Mouse (Mus musculus) limb, embryonic 13.5 days (tissue): ENCODE data around the gene Arhgap22. TPM values are rescaled to one million over a fixed set of nuclear protein-coding genes. Genes with fewer than 3 reads are reported as not detected.

Experiments used
- ATAC-seq: fragments of 200-750 bp; cut with Nextera tagmentation; 2 replicates; pipeline ENCODE4 v1.8.0; 2017; ENCODE audit warnings: low read depth, moderate number of reproducible peaks, moderate TSS enrichment; ENCODE audit not compliant: low FRiP score
- H3K27ac ChIP-seq: fragments of 300-500 bp; sonication (generic); 2 replicates; pipeline ENCODE4 v1.5.1; 2015; ENCODE audit warnings: inconsistent platforms, mild to moderate bottlenecking, moderate library complexity
- H3K27me3 ChIP-seq: fragments of 300-500 bp; sonication (generic); 2 replicates; pipeline ENCODE4 v1.6.1; 2015; ENCODE audit warnings: mild to moderate bottlenecking, inconsistent platforms
- H3K36me3 ChIP-seq: fragments of 300-500 bp; sonication (generic); 2 replicates; pipeline ENCODE4 v1.6.1; 2015; ENCODE audit warnings: inconsistent platforms, mild to moderate bottlenecking, moderate library complexity
- H3K4me1 ChIP-seq: fragments of 300-500 bp; sonication (generic); 2 replicates; pipeline ENCODE4 v1.6.1; 2015; ENCODE audit warnings: inconsistent platforms
- H3K4me2 ChIP-seq: fragments of 300-500 bp; sonication (generic); replicated peaks from 2 replicates; pipeline ENCODE4 v1.6.1; 2015; ENCODE audit warnings: inconsistent platforms, mild to moderate bottlenecking, moderate library complexity
- H3K4me3 ChIP-seq: fragments of 300-500 bp; sonication (generic); 2 replicates; pipeline ENCODE4 v1.5.1; 2015; ENCODE audit warnings: moderate library complexity, mild to moderate bottlenecking, inconsistent platforms
- H3K9ac ChIP-seq: fragments of 300-500 bp; sonication (generic); 2 replicates; pipeline ENCODE4 v1.6.1; 2015; ENCODE audit warnings: mild to moderate bottlenecking, inconsistent platforms
- H3K9me3 ChIP-seq: fragments of 300-500 bp; sonication (generic); 2 replicates; pipeline ENCODE4 v1.6.1; 2016; ENCODE audit warnings: inconsistent platforms
- WGBS: fragments of 180-500 bp; shearing (Covaris S2); methylation state at CpG from one replicate; pipeline ENCODE4 v1.1.7; 2015; 5-methylcytosine and 5-hydroxymethylcytosine counted together
- polyA plus RNA-seq: library from polyadenylated mRNA; unstranded; fragments of >200 nt; fragmentation: Nextera tagmentation; extraction: Ambion mirVana; gene quantifications from 2 replicates; pipeline ENCODE4 v1.2.1, GENCODE M21; 2015

Gene Arhgap22
- polyA plus RNA-seq, 1 experiment from 2014 or later, result 7.7 TPM

GRCm38 (mm10) chr14:33248741-33249140 lies 34.9 kb downstream of the Arhgap22 start:
- ATAC-seq, result no peak
- Histone ChIP-seq H3K9me3 (no peaks in the 10 kb centered on the region), H3K9ac (no peak overlapping the region), H3K4me2 (no peak overlapping the region), H3K4me3 (no peak overlapping the region), H3K36me3 (no peaks in the 10 kb centered on the region), H3K27ac (no peak overlapping the region), H3K27me3 (peaks cover 36% of the 10 kb centered on the region), H3K4me1 (peaks cover 26% of the 10 kb centered on the region)
- WGBS, result 78% methylated on average over 5 of the region's 5 CpGs

- Histone ChIP-seq H3K4me1 (peaks cover 22% of the 10 kb centered on the region), H3K27ac (no peak overlapping the region), H3K36me3 (no peaks in the 10 kb centered on the region), H3K4me2 (peak overlapping the region; percentile 89), H3K27me3 (peaks cover 36% of the 10 kb centered on the region), H3K4me3 (peak overlapping the region; percentile 44), H3K9ac (peak overlapping the region; percentile 56), H3K9me3 (no peaks in the 10 kb centered on the region)
- under 1% methylated on average over 30 of the region's 30 CpGs for WGBS
- peak; percentile 62 for ATAC-seq
Measured at GRCm38 (mm10) chr14:33250215-33250939, 36.6 kb downstream of the Arhgap22 start.

- Histone ChIP-seq H3K4me2 (peak overlapping the region; percentile 89), H3K4me3 (peak overlapping the region; percentile 44), H3K27ac (no peak overlapping the region), H3K27me3 (peaks cover 36% of the 10 kb centered on the region), H3K4me1 (peaks cover 21% of the 10 kb centered on the region), H3K9me3 (no peaks in the 10 kb centered on the region), H3K9ac (no peak overlapping the region), H3K36me3 (no peaks in the 10 kb centered on the region)
- 5% methylated on average over 13 of the region's 13 CpGs for WGBS
- peak; percentile 17; the same call in 1 of the 2 replicates for ATAC-seq
Measured at GRCm38 (mm10) chr14:33250956-33251745, 37.3 kb downstream of the Arhgap22 start.

GRCm38 (mm10) chr14:33258256-33258655 lies 44.4 kb downstream of the Arhgap22 start:
- H3K4me3 ChIP-seq, result no peak overlapping the region
- H3K9ac ChIP-seq, result no peak overlapping the region
- 89% methylated on average over 5 of the region's 5 CpGs for WGBS
- no peaks in the 10 kb centered on the region for H3K27me3 ChIP-seq
- ATAC-seq, result no peak
- no peaks in the 10 kb centered on the region for H3K36me3 ChIP-seq
- peaks cover 7% of the 10 kb centered on the region; the same call in 1 of the 2 replicates for H3K4me1 ChIP-seq
- no peaks in the 10 kb centered on the region for H3K9me3 ChIP-seq
- H3K27ac ChIP-seq, result no peak overlapping the region
- no peak overlapping the region for H3K4me2 ChIP-seq

- Histone ChIP-seq H3K4me2 (no peak overlapping the region), H3K27me3 (no peaks in the 10 kb centered on the region), H3K4me1 (peaks cover 7% of the 10 kb centered on the region; the same call in 1 of the 2 replicates), H3K27ac (no peak overlapping the region), H3K4me3 (no peak overlapping the region), H3K36me3 (no peaks in the 10 kb centered on the region), H3K9me3 (no peaks in the 10 kb centered on the region), H3K9ac (no peak overlapping the region)
- WGBS, result 82% methylated on average over 6 of the region's 6 CpGs
- ATAC-seq, result no peak
Measured at GRCm38 (mm10) chr14:33260131-33260530, 46.3 kb downstream of the Arhgap22 start.

- no peak for ATAC-seq
- Histone ChIP-seq H3K36me3 (no peaks in the 10 kb centered on the region), H3K27me3 (no peaks in the 10 kb centered on the region), H3K4me1 (peaks cover 7% of the 10 kb centered on the region; the same call in 1 of the 2 replicates), H3K9me3 (0 out of 2 replicates have a peak, but pooled peaks cover 11% of the 10 kb centered on the region), H3K4me2 (no peak overlapping the region), H3K4me3 (no peak overlapping the region), H3K9ac (no peak overlapping the region), H3K27ac (no peak overlapping the region)
- WGBS, result 91% methylated on average over 13 of the region's 13 CpGs
Measured at GRCm38 (mm10) chr14:33264795-33265194, 51.0 kb downstream of the Arhgap22 start.

- no peak overlapping the region for H3K9ac ChIP-seq
- 74% methylated on average over 2 of the region's 2 CpGs for WGBS
- no peak for ATAC-seq
- H3K36me3 ChIP-seq, result no peaks in the 10 kb centered on the region
- no peaks in the 10 kb centered on the region for H3K9me3 ChIP-seq
- H3K27me3 ChIP-seq, result no peaks in the 10 kb centered on the region
- H3K4me2 ChIP-seq, result no peak overlapping the region
- no peak overlapping the region for H3K27ac ChIP-seq
- no peak overlapping the region for H3K4me3 ChIP-seq
- H3K4me1 ChIP-seq, result no peaks in the 10 kb centered on the region
Measured at GRCm38 (mm10) chr14:33276240-33276639, 62.4 kb downstream of the Arhgap22 start.

GRCm38 (mm10) chr14:33278374-33278773 lies 64.5 kb downstream of the Arhgap22 start:
- H3K9me3 ChIP-seq, result no peaks in the 10 kb centered on the region
- H3K4me3 ChIP-seq, result no peak overlapping the region
- 89% methylated on average over 2 of the region's 2 CpGs for WGBS
- H3K4me2 ChIP-seq, result no peak overlapping the region
- H3K27ac ChIP-seq, result no peak overlapping the region
- H3K4me1 ChIP-seq, result no peaks in the 10 kb centered on the region
- H3K36me3 ChIP-seq, result no peaks in the 10 kb centered on the region
- ATAC-seq, result no peak
- H3K9ac ChIP-seq, result no peak overlapping the region
- no peaks in the 10 kb centered on the region for H3K27me3 ChIP-seq

GRCm38 (mm10) chr14:33280921-33281320 lies 67.1 kb downstream of the Arhgap22 start:
- Histone ChIP-seq H3K27ac (no peak overlapping the region), H3K9me3 (no peaks in the 10 kb centered on the region), H3K36me3 (no peaks in the 10 kb centered on the region), H3K27me3 (no peaks in the 10 kb centered on the region), H3K4me1 (no peaks in the 10 kb centered on the region), H3K9ac (no peak overlapping the region), H3K4me3 (no peak overlapping the region), H3K4me2 (no peak overlapping the region)
- WGBS, result 84% methylated on average over 2 of the region's 2 CpGs
- ATAC-seq, result no peak

- Histone ChIP-seq H3K4me2 (no peak overlapping the region), H3K36me3 (no peaks in the 10 kb centered on the region), H3K27me3 (no peaks in the 10 kb centered on the region), H3K9ac (no peak overlapping the region), H3K27ac (no peak overlapping the region), H3K4me1 (no peaks in the 10 kb centered on the region), H3K4me3 (no peak overlapping the region), H3K9me3 (no peaks in the 10 kb centered on the region)
- WGBS, result 78% methylated on average over 4 of the region's 4 CpGs
- ATAC-seq, result no peak
Measured at GRCm38 (mm10) chr14:33282447-33282846, 68.6 kb downstream of the Arhgap22 start.

GRCm38 (mm10) chr14:33287920-33288319 lies 74.1 kb downstream of the Arhgap22 start:
- no peak overlapping the region for H3K4me3 ChIP-seq
- H3K4me2 ChIP-seq, result no peak overlapping the region
- H3K36me3 ChIP-seq, result no peaks in the 10 kb centered on the region
- no peaks in the 10 kb centered on the region for H3K9me3 ChIP-seq
- 74% methylated on average over 4 of the region's 4 CpGs for WGBS
- H3K9ac ChIP-seq, result no peak overlapping the region
- no peak overlapping the region for H3K27ac ChIP-seq
- no peaks in the 10 kb centered on the region for H3K4me1 ChIP-seq
- H3K27me3 ChIP-seq, result no peaks in the 10 kb centered on the region
- ATAC-seq, result no peak

GRCm38 (mm10) chr14:33290038-33290437 lies 76.2 kb downstream of the Arhgap22 start:
- no peak for ATAC-seq
- WGBS, result 33% methylated on average over 9 of the region's 9 CpGs
- H3K4me3 ChIP-seq, result no peak overlapping the region
- no peak overlapping the region for H3K4me2 ChIP-seq
- no peaks in the 10 kb centered on the region for H3K9me3 ChIP-seq
- H3K36me3 ChIP-seq, result no peaks in the 10 kb centered on the region
- no peaks in the 10 kb centered on the region for H3K27me3 ChIP-seq
- H3K27ac ChIP-seq, result no peak overlapping the region
- no peaks in the 10 kb centered on the region for H3K4me1 ChIP-seq
- no peak overlapping the region for H3K9ac ChIP-seq
